Mouse (Mus musculus) myocyte (in vitro differentiated cells): ENCODE measurements around the gene Ptges2. TPM values are rescaled to one million over a fixed set of nuclear protein-coding genes. Genes with fewer than 3 reads are reported as not detected.
A peak's percentile ranks its signal among the peaks of the same experiment; 100 is the strongest.

Source experiments
- H3K27me3 ChIP-seq: one replicate; pipeline ENCODE4 v1.6.1; 2011; ENCODE audit not compliant: control insufficient read depth, insufficient read depth, insufficient read length
- H3K36me3 ChIP-seq: one replicate; pipeline ENCODE4 v1.6.1; 2011; ENCODE audit not compliant: control insufficient read depth, insufficient read depth
- H3K4me2 ChIP-seq: one replicate; pipeline ENCODE4 v1.6.1; 2011; ENCODE audit warnings: low read depth, control low read depth
- H3K4me3 ChIP-seq: one replicate; pipeline ENCODE4 v1.5.1; 2011; ENCODE audit warnings: mild to moderate bottlenecking, control low read depth, moderate library complexity
- H3K79me2 ChIP-seq: one replicate; pipeline ENCODE4 v1.6.1; 2011; ENCODE audit not compliant: control insufficient read depth, insufficient read depth
- H3ac ChIP-seq: one replicate; pipeline ENCODE4 v1.6.1; 2011; ENCODE audit not compliant: control insufficient read depth, insufficient read length
- CEBPB ChIP-seq: IDR thresholded peaks from 2 replicates; pipeline ENCODE4 v1.6.1; 2011; ENCODE audit warnings: mild to moderate bottlenecking, moderate library complexity; ENCODE audit not compliant: poor library complexity, insufficient read depth, severe bottlenecking
- E2F4 ChIP-seq: IDR thresholded peaks from one replicate; pipeline ENCODE4 v1.6.1; 2011; ENCODE audit warnings: mild to moderate bottlenecking, control low read depth, moderate library complexity; ENCODE audit not compliant: insufficient read depth
- MAX ChIP-seq: IDR thresholded peaks from one replicate; pipeline ENCODE4 v1.6.1; 2011; ENCODE audit warnings: low read depth, mild to moderate bottlenecking, control low read depth
- MYOD1 ChIP-seq, 3 experiments: IDR thresholded peaks; one replicate each; pipeline ENCODE4 v1.6.1; 2011; ENCODE audit warnings: control low read depth in 2 of 3, low read depth in 2 of 3, mild to moderate bottlenecking in 2 of 3, moderate library complexity in 1 of 3; ENCODE audit not compliant: insufficient read length in 2 of 3, control insufficient read depth in 1 of 3
- MYOG ChIP-seq, 3 experiments: IDR thresholded peaks; one replicate each; pipeline ENCODE4 v1.6.1; 2011; ENCODE audit warnings: control low read depth in 2 of 3, low read depth in 2 of 3, mild to moderate bottlenecking in 2 of 3; ENCODE audit not compliant: insufficient read length in 2 of 3, control insufficient read depth in 1 of 3, insufficient read depth in 1 of 3
- POLR2A ChIP-seq: IDR thresholded peaks from one replicate; pipeline ENCODE4 v1.6.1; 2011; ENCODE audit warnings: low read depth, mild to moderate bottlenecking, control low read depth, moderate library complexity; ENCODE audit not compliant: insufficient read length
- POLR2AphosphoS2 ChIP-seq: IDR thresholded peaks from one replicate; pipeline ENCODE4 v1.6.1; 2011; ENCODE audit warnings: low read depth, control low read depth; ENCODE audit not compliant: insufficient read length
- REST ChIP-seq: IDR thresholded peaks from one replicate; pipeline ENCODE4 v1.6.1; 2011; ENCODE audit warnings: mild to moderate bottlenecking, control low read depth, moderate library complexity; ENCODE audit not compliant: insufficient read depth, insufficient read length
- SRF ChIP-seq: IDR thresholded peaks from one replicate; pipeline ENCODE4 v1.6.1; 2011; ENCODE audit warnings: low read depth; ENCODE audit not compliant: control insufficient read depth, insufficient read length
- TCF12 ChIP-seq: IDR thresholded peaks from one replicate; pipeline ENCODE4 v1.6.1; 2011; ENCODE audit warnings: mild to moderate bottlenecking, control low read depth; ENCODE audit not compliant: poor library complexity, insufficient read depth, severe bottlenecking
- TCF3 ChIP-seq: IDR thresholded peaks from one replicate; pipeline ENCODE4 v1.6.1; 2011; ENCODE audit warnings: low read depth, control low read depth; ENCODE audit not compliant: insufficient read length
- USF1 ChIP-seq: IDR thresholded peaks from one replicate; pipeline ENCODE4 v1.6.1; 2011; ENCODE audit warnings: low read depth, mild to moderate bottlenecking, control low read depth, moderate library complexity
- polyA plus RNA-seq: library from polyadenylated mRNA; unstranded; fragments of >200 nt; fragmentation: generic; extraction: Trizol; gene quantifications from one replicate; pipeline ENCODE4 v1.2.1, GENCODE M21; 2012; ENCODE audit warnings: missing spikeins

The Ptges2 gene
- polyA plus RNA-seq, 1 experiment: 50.6 TPM

DNA sequence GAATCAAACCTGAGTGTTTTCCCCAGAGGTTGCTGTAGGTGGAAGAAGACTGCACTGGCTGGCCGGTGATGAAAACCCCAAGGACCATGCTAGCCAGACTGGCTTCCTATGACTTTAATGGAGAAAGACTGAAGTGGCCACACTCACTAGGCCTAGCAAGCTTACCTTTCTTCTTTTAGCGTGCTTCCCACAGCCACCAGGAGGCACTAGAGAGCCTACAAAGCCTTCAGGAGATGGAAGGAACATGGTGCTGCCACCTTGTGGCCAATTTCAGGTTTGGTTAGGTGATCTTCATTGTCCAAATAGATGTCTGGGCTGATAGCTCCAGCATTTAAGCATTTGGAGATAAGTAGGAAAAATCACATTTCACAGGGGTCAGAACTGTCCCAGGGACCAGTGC is 9.0 kb downstream of the Ptges2 start:
- no peak for TF ChIP-seq POLR2A
- Histone ChIP-seq H3K79me2 (no peaks in the 10 kb centered on the region), H3K4me2 (no peak overlapping the region), H3K4me3 (no peak overlapping the region), H3ac (no peak overlapping the region), H3K27me3 (no peaks in the 10 kb centered on the region), H3K36me3 (no peaks in the 10 kb centered on the region)

DNA sequence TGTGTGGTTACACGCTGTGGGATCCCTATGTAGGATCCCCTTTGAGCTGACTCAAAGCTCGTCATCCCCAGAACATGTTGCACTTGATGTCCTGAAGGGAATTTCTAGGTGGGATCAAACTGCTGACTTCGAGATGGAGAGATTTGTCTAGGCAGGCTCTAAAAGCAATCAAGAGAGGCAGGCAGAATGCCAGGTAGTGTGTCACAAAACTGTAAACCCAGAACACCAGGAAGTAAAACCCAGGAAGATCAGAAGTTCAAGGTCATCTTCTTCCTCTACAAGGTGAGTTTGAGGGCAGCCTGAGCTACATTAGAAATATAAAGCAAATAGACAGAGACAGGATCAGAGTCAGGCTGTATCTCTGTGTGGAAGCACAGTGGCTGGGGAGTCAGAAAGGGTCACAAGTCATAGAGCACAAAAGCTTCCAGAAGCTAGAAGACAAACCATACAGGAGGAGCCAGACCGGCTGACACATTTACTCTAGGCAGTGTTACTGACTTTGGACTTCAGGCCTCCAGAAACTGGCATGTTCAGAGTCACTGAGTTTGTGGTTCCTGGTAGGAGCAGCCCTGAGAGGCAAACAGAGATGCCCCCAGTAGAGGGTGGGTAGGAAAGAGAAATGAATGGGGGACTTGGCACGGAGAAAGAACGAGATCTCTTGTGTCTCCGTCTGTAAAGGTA is 11.6 kb downstream of the Ptges2 start:
- no peak overlapping the region for H3ac ChIP-seq
- TF ChIP-seq MAX (no peak), TCF12 (no peak), REST (no peak)

DNA sequence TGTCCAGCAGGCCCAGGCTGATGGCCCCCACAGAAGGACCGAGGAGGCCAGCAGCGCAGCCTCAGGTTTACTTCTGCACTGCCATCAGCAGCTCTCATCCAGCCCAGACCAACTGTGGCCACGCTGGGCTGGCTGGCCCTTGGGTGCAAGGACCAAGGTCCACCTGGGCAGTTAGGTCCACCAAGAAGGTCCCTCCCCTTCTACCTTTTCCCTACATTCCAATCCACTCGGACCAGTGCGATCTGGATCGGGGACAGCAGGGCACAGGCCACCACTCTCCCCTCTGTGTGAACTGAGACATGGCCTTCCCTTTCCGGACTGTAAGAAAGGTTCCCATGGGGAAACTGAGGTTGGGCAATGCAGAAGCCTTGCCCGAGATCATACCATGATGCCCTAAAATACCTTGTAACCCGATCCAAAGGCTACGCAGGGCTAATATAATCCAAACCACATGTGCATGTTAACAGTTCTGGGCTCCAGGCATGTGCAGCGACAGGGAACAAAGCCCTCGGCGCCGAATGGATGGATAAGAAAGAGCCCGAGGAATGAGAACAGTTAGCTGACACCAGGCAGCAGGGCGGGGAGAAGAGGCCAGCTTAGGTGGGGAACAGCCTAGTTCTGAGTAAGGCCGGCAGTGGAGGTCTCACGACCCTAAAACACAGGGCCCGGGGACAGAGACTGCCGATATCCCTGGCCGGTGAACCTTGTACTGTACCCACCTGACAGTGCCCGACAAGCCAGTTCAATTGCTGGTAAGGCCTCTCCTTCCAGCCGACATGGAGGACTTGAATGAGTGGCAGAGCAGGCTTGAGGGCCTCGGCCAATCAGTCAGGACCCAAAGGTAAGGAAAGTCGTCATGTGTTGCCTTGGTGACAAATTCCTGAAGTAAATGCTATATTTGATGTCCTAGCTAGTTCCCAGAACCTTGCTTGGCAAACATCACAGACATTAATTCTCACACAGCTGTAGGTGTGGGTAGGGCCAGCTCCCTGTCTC is 13.0 kb downstream of the Ptges2 start:
- Histone ChIP-seq H3K27me3 (no peaks in the 10 kb centered on the region), H3K4me3 (no peak overlapping the region), H3ac (no peak overlapping the region), H3K36me3 (no peaks in the 10 kb centered on the region), H3K79me2 (no peaks in the 10 kb centered on the region), H3K4me2 (no peak overlapping the region)
- no peak for TF ChIP-seq POLR2A

More for the DNA sequence above, 11.6 kb downstream of the Ptges2 start:
- H3K4me2 ChIP-seq: no peak overlapping the region
- no peaks in the 10 kb centered on the region for H3K36me3 ChIP-seq
- no peak overlapping the region for H3K4me3 ChIP-seq
- no peaks in the 10 kb centered on the region for H3K79me2 ChIP-seq
- no peaks in the 10 kb centered on the region for H3K27me3 ChIP-seq

DNA sequence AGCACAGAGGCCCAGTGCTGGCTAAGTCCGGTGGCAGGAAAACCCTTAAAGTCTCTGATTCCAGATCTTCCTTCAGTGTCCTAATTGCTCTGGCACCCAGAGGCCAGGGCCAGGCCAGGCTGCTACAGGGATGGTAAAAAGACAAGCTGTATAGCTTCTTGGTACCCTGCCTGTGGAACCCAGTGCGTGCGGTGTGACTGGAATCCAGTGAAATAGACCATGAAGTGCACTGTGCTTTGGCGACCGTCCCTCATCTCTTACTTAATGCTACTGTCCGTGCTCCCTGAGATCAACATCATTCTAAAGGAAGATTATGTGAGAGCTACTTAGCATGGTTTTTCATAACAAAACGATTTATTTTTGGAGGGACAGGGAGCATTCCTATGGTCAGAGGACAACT is 15.7 kb downstream of the Ptges2 start:
- Histone ChIP-seq H3K4me2 (no peak overlapping the region), H3ac (no peak overlapping the region), H3K36me3 (no peaks in the 10 kb centered on the region), H3K27me3 (no peaks in the 10 kb centered on the region), H3K79me2 (no peaks in the 10 kb centered on the region), H3K4me3 (no peak overlapping the region)
- no peak for TF ChIP-seq TCF3
- no peak for TF ChIP-seq POLR2AphosphoS2
- no peak for TF ChIP-seq USF1
- TF ChIP-seq SRF: no peak
- no peak for TF ChIP-seq E2F4
- no peak for TF ChIP-seq MYOD1 (IDR thresholded peaks at IDR 0.05; ENCODE audit: control insufficient read depth in 1 of 3, insufficient read length in 2 of 3, low read depth in 2 of 3)
- TF ChIP-seq MAX: no peak
- TF ChIP-seq MYOG (IDR thresholded peaks at IDR 0.05; ENCODE audit: control insufficient read depth in 1 of 3, insufficient read depth in 1 of 3, insufficient read length in 2 of 3, low read depth in 2 of 3): no peak
- no peak for TF ChIP-seq CEBPB
- no peak for TF ChIP-seq POLR2A
- TF ChIP-seq TCF12: no peak
- no peak for TF ChIP-seq REST

DNA sequence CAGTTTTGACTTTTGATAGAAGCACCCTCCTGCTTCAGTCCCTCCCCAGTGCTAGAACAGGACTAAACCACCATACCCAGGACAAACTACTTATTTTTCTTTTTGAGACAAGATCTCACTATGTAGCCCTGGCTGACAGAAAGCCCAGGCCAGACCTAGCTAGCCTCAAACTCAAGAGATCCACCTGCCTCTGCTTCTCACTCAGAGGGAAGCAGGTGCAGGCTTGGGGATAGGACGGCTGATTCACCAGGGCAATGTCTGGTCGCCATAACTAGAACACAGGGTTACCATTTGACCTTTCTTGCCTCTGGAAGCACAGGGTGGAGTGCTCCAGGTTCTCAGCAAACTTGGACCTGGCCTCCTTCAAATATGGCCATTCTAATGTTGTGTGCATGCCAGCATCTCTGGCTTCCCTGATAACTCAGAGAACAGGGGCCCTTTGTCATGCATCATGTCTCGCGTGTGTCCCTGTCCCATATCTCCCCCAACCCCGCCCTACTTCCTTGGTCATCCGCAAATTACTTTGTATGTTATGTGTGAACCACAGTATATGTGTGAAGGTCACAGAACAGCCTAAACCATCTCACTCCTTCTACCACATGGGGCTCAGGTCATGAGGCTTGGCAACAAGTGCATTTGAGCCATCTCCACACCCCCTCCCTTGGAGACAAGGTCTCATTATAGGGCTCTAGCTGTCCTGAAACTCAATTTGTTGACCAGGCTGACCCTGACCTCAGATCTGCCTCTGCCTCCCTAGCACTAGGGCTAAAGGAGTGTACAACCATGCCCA is 17.2 kb downstream of the Ptges2 start:
- H3K27me3 ChIP-seq: no peaks in the 10 kb centered on the region
- no peak overlapping the region for H3ac ChIP-seq
- H3K79me2 ChIP-seq: no peaks in the 10 kb centered on the region
- TF ChIP-seq MYOD1 (IDR thresholded peaks at IDR 0.05; ENCODE audit: control insufficient read depth in 1 of 3, insufficient read length in 2 of 3, low read depth in 2 of 3): peak in 2 of 3 experiments; percentile 71 to 84
- no peak for TF ChIP-seq CEBPB
- H3K4me2 ChIP-seq: no peak overlapping the region
- peaks cover 10% of the 10 kb centered on the region for H3K36me3 ChIP-seq
- no peak overlapping the region for H3K4me3 ChIP-seq
